Mouse (Mus musculus) heart, adult 18-20 months (tissue): ENCODE results near the gene Hoxb13. TPM values are rescaled to one million over a fixed set of nuclear protein-coding genes. Genes with fewer than 3 reads are reported as not detected.

ENCODE experiments used
- DNase-seq, 2 experiments: peaks; one replicate each; pipeline ENCODE4 v3.0.0; 2021 to 2022; ENCODE audit warnings: mixed read lengths in 1 of 2
- long read RNA-seq, 2 experiments: library from polyadenylated mRNA; stranded (forward); transcript quantifications; one replicate each; pipeline ENCODE4 v2.0.0; 2021
- total RNA-seq, 2 experiments: library from RNA; stranded (reverse); gene quantifications; 2 replicates each; pipeline ENCODE4 v1.2.3; 2021

Gene Hoxb13
- total RNA-seq, result not detected
- long read RNA-seq, experiment 1, result 0 reads
- long read RNA-seq, experiment 2, result 0 reads

DNA sequence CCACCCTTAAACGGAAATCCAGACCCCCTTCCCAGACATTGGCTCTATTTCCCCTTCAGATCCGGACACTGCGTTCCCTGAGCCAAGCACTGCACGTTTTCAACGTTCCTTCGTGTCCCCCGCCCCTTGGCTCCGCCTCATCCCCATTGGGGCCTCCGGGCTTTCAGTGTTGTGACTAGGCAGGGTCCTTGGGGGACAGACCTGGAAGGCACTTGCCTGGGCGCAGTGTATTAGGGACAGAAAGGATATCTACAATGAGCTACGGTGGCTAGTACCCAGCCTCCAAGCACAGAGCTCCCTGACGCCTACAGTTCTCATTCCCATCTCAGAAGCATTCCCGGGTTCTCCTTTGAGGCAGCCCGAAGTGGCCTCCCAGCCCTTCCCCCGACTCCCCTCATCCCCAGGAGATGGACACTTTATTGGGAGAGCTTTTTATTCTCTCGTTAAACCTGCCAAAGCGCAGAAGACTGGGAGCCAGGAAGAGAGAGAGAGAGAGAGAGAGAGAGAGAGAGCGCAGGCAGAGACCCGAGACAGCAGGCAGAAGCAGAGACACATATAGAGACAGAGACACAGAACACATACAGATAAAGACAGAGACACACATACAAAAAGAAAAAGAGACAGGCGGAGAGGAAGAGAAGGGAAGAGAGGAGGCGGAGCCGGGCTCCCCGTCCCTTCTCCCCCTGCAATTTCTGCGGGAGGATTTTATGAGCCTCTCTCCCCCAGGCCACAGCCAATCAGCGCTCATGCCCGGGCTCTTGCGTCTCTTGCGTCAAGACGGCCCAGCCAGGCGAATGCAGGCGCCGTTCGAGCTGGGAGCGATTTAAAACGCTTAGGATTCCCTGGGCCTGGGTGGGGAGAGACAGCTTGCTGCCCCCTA, at the start of gene Hoxb13:
Hoxb13 (plus strand) TSS at position 796 of the 880 bp plus-strand sequence.
- no peak for DNase-seq

DNA sequence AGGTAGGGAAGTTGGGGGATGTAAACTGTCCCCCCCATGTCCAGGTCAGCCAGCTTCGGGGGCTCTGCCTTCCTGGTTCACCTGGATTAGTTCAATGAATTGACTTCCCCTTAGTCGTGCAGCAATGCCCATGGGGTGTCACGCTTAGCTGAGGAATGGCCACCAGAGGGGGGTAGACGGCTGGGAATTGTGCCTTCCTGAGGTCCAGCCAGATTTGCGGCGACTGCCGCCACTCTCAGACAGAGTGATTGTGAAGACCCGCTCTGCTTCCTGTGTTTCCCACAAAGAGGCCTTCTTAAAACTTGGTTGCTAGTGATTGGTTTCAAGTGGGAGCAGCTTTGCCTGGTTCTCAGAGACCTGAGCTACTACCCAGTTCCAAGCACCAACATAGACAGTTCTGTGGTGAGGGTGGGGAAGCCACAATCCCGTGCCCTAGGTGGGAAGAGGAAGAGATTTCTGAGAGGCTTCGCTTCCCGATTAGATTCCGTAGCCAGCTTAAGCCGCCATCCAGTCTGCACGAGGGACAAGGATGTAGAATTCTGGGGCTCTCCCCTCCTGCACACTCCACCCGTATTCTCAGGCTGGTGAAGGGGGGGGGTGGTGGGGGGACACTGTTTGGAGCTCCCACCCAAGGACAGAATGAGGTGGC, 48.4 kb upstream of the Hoxb13 start:
- peak; percentile 55 to 79 for DNase-seq

DNA sequence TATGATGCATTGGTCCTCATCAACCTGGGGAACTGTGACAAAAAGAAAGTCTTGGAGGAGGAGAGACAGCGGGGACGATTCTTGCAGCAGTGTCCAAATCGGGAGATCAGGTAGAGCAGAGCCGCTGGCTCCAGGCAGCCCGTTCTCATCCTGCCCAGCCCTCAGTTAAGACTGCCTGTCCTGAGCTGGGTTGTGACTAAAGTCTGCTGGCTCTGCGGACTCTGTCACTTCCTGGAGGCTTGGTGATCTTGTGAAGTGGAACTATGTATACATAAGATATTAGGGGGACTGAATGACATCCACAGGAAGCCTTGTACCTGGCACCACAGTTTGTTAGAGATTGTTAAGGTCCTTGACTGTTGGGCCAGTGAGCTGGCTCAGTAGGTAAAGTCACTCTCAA, 46.6 kb upstream of the Hoxb13 start:
- DNase-seq, result no peak

DNA sequence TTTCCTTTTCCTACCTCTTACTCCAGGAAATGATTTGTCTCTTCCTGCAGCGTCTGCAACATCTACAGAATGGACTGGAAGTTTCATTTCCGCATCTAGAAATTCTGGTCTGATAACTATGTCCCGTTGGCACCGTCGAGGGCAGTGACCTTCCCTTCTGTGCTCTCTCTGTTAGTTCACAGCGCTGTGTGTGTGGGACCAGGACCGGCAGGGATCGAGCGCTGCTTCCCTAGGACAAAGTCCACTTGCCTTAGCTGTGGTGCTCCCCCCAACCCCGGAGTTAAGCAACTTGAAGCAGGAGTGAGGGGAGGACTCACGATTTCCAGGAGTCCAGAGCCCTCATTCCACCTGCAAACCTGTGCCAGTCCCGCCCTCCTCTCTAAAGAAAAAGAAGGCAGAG, 29.3 kb upstream of the Hoxb13 start:
- DNase-seq, result no peak

DNA sequence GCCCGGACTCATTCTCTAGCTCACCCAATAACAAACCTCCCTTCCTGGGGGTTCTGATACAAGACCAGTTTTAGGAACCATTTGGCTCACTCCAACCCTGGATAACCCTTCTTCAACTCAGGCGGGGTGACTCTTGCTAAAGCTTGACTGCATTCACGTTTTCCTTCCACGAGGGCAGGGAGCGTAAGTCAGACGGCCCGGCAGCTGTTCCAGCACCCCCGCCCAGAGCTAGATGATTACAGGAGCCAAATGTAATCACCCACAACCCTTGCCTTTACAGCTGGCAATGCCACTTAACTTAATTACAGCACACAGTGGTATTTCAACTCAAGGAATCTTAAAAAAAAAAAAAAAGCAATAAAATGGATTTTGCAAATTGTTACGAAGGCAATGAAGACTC, 26.0 kb upstream of the Hoxb13 start:
- DNase-seq, result no peak

DNA sequence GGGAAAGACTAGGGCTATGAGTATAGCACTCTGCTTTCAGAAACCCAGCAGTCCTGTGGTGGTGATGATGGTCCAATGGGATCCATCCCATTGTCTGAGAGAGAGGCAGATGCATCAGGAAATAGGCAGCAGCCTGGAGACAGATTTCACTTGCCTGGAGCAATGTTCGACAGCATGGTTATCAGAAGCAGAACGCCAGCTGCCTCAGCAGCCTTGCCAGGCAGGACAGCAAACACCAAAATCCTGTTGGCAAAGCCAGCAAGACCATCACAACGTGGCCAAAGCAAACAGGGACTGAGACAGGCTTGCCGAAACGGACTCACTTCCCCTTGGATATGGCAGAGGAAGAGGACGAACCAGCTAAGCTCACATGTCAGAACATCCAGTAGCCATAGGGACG, 25.1 kb upstream of the Hoxb13 start:
- no peak for DNase-seq

DNA sequence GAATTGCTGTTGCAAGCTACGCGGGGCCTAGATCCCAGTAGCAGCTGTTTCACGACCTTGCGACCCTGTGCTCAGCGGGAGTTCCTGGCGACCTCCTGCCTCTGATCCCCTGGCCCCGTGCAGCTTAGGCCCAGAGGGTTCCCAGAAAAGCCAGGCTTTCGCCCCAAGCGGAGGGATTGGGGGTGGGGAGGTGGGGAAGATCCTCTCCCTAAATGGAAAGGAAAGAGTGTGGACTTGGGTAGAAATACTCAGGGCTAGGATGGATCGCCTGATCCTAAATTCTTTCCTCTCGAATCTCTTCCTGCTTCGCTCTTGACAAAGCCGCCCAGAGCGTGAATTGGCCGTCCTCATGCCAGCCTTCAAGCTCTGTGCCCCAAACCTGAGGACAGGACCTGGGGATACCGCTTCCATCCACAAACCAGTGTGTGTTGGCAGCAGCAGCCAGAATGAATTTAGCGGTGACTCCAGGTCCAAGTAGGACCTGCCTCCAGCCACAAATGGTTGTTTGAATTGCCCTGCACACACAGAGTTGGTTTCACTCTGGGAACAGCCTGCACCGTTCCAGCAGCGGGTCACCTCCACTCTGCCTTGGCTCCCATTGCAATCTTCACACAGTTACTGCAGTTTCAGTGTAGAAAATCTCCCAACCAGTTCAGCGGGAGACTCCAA, 23.3 kb upstream of the Hoxb13 start:
- DNase-seq, result no peak

DNA sequence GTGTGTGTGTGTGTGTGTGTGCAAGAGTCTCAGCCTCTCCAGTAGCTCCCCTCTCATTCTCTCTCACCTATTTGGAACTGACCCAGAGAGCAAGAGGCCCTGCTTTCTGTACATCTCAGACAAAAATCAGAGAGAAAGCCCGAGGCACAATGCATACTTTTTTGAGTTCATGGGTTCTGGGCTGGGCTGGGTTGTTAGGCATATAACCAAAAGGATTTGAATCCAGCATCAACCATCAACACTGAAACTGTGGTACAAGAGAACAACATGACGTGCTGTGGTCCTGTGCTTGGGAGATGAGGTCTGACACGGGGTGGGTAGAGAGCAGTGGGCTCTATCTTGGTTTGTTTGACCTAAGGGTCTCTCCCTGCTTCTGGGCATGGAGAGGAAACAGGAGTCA, 22.5 kb upstream of the Hoxb13 start:
- DNase-seq, result no peak

DNA sequence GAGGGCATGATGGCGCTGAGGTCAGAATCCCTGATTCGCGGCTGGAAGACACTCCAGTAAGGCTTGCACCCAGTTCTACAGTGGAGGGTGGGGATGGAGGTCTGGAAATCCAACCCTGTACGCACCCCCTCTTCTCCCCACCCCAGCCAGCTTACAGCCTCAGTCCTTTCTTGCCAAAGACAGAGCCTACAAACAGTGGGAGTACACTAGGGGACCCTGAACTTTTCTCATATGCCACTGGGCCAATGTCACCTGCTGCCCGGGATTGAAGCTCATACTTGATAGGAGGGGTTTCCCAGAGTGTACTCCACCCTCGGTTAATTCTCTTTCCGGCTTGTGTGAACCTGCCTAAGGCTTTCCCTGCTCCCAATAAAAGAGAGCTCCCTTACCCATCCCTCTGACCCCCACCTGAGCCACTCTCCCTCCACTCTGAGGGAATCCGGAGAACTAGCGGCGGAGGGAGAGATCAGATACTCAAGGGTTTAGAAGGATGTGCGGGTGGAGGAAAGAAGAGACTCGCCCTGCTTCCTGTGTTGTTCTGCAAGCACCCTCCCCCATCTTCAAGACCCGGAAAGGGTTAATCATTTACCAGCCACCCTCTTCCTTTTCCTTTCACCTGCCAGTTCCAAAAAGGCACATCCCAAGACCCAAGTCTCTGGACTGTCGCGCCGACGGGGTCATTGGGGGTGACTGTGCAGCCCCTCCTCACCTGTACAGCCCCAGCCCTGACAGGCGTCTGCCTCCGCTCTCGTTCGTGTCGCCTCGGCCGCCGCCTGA, 21.4 kb upstream of the Hoxb13 start:
- no peak for DNase-seq

DNA sequence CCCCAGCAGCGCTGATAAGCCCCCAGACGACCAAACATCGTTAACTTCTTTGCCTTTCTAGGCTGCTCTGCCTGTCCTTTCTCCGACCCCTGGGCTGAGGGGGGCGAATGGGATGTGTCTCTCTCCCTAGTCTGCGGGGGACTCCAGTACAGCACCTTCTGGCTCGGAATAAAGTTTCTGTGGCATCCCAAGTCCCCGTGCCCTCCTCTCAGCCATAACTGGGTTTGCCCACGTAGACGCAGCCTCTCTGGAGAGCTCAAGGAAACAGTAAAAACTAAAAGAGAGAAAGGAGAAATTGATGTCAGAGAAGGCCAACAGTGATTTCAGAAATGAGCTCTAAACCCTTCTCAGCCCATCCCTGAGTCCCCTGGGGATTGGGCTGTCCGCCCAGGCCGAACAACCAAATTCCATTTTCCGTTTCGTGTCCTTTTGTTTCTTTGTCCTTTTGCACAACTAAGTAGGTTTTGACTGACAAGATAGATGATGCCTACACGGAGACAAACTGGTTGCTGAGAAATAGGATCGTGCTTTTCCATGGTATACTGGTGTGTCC, 20.8 kb upstream of the Hoxb13 start:
- DNase-seq, result no peak

DNA sequence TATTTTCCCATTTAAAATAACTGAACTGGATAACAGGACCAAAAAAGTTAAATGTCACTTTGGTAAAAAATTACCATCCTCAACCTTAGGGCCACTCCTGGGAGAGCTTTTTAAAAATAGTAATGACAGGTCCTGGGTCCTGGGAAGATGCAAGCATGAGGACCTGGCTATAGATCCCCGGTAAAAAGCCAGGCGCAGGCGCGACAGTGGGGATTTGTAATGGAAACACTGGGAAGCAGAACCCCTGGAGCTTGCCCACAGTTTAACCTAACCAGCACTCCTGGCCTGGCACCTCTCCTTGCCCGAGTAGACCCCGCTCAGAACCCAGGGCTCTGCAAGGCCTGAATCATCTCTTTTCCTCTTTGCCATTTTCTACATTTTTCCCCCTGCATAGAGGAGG, 19.2 kb upstream of the Hoxb13 start:
- DNase-seq, result no peak

DNA sequence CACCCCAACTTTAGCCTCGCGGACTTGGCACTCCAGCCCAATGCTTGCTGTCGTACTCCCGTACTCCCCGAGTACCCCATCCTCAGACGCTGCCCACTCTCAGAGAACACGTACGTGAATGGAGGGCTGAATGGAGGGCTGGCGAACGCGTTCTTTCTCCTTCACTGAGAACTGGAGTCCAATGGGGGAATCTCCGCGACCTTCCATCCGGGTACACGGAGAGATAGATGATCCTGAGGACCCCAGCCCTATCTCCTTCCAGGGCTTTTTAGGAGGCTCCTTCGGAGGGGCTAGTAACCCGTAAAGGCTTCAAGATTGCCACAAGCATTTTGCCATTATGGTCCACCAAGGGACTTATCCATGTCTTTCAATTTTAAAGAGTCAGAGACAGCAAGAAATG, 18.6 kb upstream of the Hoxb13 start:
- DNase-seq, result no peak

DNA sequence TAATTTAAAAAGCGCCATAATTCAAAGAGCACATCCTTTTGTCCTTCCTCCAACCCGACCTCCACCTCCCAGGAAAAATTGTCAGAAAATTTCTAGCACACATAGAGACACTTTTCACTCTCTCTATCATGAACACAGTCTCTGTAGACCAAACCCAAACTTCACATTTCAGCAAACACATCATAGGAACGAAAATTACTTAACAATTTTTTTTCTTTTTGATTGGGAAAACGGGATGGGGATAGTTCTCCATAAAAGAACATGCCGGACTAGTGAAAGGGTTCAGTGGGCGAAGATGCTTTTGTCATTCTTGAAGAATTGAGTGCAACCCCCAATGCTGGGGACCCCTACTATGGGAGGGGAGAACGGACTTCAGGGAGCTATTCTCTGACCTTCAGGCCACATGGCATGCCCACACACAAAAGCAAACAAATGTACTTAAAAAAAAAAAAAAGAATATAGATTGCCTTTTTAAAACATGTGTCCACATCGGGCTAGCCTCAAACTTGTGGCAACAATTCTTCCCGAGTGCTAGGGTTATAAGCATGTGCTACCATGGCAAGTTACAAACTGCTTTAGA, 18.1 kb upstream of the Hoxb13 start:
- DNase-seq, result no peak

DNA sequence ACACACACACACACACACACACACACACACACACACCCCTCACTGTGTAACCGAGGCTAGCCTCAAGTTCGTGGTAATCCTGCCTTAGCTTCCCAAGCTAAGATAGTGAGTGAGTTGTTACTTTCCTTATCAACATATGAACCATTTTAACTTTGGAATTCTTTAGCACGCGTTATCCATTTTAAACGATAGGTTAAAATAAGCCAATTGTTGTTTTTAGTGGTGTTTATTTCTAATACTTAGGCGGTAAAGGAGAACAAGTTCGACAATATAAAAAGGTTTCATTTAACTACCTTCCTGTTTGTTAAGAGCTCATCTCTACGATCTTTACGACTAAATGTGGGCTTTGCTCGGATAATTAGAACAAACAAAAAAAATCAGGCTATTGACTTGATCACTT, 17.3 kb upstream of the Hoxb13 start:
- DNase-seq, result no peak

DNA sequence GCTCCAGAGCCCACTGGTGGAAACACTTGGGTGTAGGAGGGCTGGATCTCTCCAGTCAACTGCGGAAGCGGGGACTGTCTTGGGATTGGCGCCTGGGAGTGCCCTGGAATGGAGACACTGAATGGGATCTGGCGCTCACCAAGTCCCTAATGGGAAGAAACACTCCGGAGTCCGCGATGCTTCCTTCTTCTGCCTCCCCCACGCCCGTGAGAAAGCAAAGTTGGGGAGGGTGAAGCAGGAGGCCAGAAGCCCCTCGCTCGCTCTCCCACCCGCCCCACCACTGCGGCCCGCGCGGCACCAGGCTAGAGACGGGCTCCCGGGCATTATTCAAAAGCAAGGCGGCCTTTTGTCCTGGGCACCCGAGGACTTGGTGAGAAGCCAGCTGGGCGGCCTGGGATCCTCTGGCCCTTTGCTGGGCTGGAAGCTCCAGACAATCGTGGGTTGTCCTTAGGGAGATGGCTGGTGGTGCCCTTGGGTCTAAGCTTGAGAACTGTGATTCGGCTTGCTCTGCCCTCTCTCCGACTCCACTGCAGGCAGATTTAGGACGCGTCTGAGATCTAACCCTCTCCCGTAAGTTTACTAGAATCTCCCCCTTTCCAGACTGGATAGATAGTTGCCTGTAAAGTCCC, 16.5 kb upstream of the Hoxb13 start:
- DNase-seq, result no peak

DNA sequence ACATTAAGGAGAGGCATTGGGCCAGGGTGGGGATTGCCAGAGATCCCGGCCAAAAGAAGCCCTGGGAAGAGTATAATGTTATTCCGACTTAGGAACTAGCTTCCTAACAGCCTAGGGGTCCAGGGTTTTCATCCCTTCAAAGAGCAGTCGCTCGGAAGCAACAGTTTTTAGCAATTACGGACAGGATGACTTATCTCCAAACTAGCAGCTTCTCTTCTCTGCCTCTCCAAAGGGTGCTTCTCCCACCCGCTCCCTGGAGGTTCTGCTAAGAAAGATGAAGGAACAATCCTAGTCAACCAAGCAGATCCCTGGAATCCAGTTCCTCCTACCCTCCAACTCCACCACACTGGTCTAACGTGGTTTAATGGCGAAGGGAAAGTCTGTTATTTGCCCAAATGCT, 15.8 kb upstream of the Hoxb13 start:
- DNase-seq, result no peak

DNA sequence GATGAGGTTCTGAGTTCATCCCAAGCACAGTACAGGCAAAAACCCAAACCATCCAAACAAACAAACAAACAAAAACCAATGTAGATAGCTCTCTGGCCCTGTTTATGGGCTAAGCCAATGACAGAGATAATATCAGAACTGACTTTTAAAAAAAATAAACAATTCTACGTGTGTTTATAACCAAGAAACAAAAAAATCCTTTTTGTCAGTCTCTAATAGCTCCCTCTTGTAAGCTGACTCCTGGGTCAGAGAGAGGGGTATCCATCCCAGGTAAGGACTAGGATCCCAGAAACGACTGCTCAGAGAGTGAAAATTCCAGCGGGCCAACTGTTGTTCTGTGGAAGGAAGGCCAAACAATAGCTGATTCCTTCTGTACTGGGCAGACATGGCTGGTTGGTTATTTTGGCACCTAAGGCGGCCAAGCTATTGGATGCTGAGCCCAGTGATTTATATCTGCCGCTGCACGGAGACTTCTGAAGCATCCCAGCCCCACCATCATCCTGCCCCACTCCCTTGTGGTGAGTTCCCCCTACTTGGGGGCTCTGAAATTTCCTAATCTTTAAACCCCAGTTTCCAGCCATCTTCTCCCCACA, 15.1 kb upstream of the Hoxb13 start:
- no peak for DNase-seq

DNA sequence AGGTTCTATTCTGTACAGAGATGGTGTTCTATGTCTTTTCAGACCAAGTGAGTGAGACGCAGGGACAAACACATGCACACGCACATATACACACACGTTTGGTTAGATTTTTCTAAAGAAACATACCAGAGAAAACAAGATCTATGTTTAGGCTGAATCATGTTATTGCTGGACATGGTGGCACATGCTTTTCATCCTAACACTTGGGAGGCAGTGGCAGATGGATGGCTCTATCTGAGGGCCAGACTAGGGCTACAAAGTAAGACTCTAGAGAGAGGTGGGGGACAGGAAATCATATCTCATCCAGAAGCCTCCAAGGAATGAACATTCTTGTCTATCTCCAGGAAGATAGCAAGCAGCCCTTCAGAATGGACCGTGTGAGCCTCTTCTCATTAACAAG, 13.1 kb upstream of the Hoxb13 start:
- DNase-seq, result no peak

DNA sequence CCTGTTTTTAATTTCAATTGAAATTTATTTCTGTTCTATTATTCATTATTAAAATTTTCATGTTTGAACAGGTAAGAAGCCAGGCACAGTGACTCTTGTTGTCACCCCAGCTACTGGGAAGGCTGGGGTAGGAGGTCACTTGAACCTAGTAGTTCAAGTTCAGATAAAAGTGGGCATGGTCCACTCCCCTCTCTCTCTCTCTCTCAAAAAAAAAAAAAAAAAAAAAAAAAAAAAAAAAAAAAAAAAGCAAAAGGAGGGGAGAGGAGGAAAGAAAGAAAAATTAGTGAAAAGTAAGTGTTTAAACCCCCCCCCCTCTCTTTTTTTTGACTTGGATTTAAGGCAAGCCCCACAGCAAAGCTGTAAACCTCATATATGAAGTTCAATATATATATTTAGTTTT, 9.9 kb upstream of the Hoxb13 start:
- no peak for DNase-seq

DNA sequence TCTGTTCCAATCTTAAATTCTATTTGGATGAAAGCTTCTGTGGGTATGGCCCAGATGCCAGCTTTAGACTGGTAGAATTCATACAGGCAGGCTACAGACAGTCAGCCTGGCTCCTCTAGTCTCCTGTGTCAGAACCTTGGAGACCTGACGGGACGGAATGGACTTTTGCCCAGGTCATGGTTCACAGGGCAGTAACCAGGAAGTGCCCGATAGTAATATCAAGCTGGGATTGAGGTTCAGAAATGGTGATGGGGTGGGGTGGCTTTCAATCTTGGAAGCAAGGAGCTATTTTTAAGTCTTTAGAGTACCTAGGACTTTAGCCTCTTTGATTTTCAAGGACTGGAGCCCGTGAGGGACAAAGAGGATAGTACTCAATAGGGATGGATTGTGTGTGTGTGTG, 6.8 kb upstream of the Hoxb13 start:
- no peak for DNase-seq
